Mouse (Mus musculus) CD8-positive naive resting alpha-beta T cell, adult 2 months (primary cell): ENCODE measurements around the gene Plcl1.
"Not testable (repeated sequence)": the region's sequence is repeated elsewhere in the genome, so short reads cannot be mapped to it uniquely, and the experiment has no call there.

Source experiments
- DNase-seq, 2 experiments: peaks; one replicate each; pipeline ENCODE4 v3.0.0; 2022; ENCODE audit warnings: low read depth in 2 of 2, low spot score in 2 of 2

Gene Plcl1

DNA sequence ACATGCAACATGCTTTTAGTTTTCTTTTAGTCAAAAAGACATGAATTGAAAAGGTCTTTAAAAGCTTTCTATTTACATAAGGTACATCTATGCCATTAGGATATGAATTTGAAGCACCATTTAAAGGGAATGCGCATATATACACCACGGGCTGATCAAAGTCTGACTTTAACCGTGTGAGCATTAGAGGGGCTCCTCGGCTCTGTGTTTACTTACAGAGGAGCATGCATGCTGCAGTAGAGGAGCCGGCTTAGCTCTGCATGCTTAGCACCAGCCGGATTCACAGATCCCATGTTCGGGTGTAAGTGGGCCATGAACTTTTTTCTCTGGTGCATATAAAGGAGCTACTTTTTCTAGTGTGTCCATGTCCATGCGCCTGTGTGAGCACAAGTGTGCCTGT, 31.4 kb downstream of the Plcl1 start:
- DNase-seq: no peak

- DNase-seq: no peak
These were observed 32.9 kb downstream of the Plcl1 start for GRCm38 (mm10) chr1:55438617-55439016.

- no peak for DNase-seq
These were observed 39.4 kb downstream of the Plcl1 start for GRCm38 (mm10) chr1:55445043-55445688.

- DNase-seq: no peak
These were observed 39.9 kb downstream of the Plcl1 start for GRCm38 (mm10) chr1:55445689-55446044.

- no peak for DNase-seq
These were observed 40.6 kb downstream of the Plcl1 start for GRCm38 (mm10) chr1:55446273-55446672.

DNA sequence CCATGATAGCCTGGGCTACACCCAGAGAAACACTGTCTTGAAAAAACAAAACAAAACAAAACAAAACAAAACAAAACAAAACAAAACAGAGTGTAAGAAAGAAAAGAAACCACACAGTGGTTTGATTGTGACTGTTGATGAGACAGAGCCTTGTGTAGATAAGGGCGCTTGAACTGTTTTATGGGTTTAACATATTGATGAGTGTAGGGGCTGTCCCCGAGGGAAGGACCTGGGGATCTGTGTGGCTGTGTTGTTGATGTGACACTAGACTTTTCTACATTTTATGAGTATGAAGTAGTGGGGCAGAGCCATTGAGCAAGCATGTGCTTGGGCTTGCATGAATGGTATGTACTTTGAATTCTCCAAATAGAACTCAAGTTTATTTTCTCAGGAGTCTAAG, 41.2 kb downstream of the Plcl1 start:
- DNase-seq: no peak

- DNase-seq: no peak
These were observed 41.9 kb downstream of the Plcl1 start for GRCm38 (mm10) chr1:55447661-55448060.

DNA sequence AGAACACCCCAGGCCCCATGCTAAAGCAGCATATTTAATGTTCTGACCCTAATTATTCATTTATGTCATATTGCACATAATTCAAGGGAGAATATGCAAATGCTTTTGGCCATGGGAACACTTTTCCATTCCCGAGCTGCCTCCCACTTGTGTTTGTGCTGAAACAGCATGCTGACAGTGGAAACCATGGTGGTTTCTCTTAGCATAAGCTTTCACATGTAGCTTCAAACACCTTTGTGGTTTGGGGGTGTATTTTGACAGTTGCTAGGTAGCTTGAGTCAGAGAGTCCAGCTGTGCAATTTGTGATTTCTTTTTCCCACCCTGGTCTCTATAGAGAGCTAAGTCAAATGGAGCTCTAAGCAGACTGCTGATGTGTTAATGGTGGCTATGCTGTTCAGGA, 42.4 kb downstream of the Plcl1 start:
- DNase-seq: no peak

DNA sequence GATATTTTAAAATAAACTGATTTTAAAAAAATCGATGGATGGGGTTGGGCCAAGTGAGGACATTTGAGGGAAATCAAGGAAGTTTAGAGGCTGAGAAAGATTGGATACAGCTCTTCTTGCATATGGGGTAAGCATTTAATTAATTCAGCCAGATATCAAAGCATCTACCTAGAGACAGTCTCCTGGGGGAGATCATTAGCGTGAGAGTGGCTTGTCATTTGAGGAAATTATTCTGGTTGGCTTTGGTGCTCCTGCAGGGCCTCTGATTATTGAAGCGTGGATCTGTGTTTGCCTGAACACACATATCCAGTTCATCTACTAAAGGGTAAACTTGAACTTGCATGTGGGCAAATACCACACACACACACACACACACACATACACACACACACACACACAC, 44.1 kb downstream of the Plcl1 start:
- no peak for DNase-seq

- no peak for DNase-seq
These were observed 48.4 kb downstream of the Plcl1 start for GRCm38 (mm10) chr1:55454119-55454518.

DNA sequence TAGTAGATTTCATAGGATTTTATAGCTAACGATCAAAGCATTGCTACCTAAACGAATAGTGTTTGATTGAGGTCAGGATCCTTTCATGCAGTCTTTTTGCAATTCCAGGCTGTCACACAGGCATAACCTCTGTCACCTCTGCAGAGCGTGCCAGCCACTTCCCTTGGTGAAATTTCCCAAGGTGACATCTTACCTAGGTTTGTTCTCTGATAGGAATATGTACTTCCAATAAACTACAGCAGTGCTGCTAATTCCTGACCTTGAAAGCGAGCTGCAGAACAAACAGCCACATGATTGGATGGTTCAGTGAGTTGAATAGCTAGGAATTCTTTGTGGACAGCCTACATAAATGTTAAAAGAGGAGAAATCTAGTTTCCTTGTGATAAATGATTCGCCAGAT, 56.6 kb downstream of the Plcl1 start:
- no peak for DNase-seq

GRCm38 (mm10) chr1:55473756-55474155, 68.0 kb downstream of the Plcl1 start:
- no peak for DNase-seq

- no peak for DNase-seq
These were observed 69.3 kb downstream of the Plcl1 start for GRCm38 (mm10) chr1:55474976-55475375.

DNA sequence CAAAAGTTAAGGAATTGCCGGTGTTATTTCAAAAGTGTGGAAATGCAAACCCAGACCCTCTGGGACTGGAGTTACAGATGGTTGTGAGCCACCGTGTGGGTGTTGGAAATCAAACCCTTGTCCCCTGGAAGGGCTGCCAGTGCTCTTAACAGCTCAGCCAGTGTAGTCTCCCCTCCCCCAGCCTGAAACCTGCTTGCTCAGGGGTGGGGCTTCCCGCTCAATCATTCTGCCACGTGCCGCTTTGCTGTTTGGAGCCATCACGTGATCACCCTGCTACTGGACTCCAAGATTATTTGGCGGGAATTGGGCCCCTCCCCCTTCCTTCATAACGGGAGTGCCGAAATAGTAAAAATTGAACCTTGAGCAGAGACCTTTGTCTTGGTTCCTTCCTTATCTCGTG, 81.7 kb downstream of the Plcl1 start:
- DNase-seq: not testable (repeated sequence)

- no peak for DNase-seq
These were observed 82.5 kb downstream of the Plcl1 start for GRCm38 (mm10) chr1:55488261-55488660.

- DNase-seq: no peak
These were observed 83.6 kb downstream of the Plcl1 start for GRCm38 (mm10) chr1:55489355-55489754.

DNA sequence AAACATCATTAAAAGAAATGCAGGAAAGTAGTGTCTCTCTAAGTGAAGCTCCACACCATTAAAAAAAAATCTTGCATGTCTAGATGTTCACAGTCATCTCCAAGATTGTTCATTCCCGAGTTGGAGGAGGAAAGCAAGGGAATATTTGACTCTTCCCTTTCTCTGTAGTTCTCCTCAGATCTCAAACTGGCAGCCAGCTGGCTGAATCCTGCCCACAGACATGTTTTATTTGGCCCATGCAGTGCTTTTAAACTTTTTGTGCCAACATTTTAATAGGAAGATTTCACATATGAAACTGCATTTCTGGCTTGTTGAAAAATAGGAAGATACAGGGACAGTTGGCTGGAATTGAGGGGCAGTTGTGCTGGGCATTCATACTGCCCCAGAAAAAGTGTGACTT, 94.2 kb downstream of the Plcl1 start:
- no peak for DNase-seq

DNA sequence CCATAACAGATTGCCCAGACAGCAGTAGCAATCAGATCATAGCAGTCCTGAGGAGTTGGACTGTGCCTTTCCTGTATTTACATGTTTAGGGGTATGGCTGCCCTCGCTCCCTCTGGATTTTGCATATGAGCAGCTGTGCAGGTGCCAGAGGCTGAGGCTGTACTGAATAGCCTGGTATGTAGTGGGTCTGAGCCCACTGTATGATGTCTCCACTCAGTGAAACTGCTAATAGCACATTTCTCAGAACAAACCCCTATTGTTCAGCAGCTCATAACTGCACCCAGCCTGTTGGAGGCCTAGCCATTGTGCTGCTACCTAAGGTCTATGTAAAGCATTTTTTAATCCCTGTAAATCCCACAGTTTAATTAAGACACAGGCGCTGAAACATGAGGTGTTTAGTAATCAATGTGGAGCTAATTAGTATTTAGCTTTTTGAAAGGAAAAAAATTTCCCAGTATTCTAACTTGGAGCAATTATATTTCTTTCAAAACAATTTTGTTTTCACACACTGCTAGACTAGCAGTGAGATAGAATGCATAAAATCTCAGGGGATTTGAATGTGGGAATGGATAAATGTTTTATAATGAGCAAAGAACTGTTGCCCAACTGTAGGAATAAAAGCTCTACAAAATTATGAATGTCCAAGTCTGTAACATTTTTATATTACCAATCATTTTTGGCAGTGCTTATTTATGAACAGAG, 95.4 kb downstream of the Plcl1 start:
- no peak for DNase-seq

GRCm38 (mm10) chr1:55505811-55506210, 100.1 kb downstream of the Plcl1 start:
- DNase-seq: no peak

DNA sequence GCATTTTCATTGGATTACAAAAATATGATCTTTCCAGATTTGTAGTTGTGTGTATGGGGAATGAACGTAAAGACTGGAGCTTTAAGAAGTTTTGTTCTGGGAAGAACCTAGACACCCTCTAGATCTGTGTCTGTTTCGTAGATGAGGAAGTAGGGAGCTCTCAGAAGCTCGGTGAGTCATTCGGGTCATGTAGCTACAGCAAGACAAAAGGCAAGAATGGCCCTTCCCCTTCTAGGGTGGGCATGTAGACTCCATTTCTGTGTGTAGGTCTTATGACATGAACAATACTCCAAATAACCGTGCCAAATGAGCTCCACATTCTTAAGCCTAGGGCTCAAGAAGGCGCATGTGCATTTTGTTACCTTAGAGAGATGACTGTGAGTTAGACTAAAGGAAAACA, 101.3 kb downstream of the Plcl1 start:
- DNase-seq: no peak

GRCm38 (mm10) chr1:55509587-55509986, 103.9 kb downstream of the Plcl1 start:
- DNase-seq: no peak

DNA sequence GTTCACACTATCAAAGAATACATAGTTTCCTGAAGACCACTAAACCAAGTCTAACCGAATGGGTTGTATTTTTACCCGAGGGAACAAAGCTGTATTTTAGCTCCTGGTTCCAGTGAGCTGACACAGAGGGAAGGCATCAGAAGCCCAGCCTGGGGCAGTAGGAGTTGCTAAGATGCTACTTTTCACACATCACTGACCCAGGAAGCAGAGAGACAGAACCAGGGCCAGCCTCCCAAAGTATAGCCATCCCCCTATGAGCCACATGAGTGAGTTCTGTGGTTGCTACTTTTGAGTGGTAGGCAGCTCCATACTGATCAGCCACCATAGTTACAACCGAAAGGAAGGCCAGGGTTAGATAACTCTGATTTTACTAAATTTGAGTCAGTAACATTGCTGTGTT, 106.4 kb downstream of the Plcl1 start:
- no peak for DNase-seq

DNA sequence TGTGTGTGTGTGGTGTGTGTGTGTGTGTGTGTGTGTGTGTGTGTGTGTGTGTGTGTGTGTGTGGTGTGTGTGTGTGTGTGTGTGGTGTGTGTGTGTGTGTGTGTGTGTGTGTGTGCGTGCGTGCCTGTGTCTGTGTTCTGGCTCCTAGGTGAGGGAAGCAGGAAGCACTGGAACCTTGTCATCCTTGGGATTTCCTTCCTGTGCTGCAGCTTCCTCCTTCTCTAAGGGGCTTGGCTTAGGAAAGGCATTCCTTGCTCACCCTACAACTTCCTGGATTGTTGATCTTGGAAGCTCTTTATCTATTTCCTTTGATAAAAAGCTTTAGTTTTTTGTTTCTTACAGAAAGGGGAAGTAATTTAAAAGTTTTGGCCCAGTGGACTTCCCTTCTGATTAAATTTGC, 107.1 kb downstream of the Plcl1 start:
- not testable (repeated sequence) for DNase-seq
